Mouse (Mus musculus): ENCODE results near the gene Sertad1.

Gene Sertad1

DNA sequence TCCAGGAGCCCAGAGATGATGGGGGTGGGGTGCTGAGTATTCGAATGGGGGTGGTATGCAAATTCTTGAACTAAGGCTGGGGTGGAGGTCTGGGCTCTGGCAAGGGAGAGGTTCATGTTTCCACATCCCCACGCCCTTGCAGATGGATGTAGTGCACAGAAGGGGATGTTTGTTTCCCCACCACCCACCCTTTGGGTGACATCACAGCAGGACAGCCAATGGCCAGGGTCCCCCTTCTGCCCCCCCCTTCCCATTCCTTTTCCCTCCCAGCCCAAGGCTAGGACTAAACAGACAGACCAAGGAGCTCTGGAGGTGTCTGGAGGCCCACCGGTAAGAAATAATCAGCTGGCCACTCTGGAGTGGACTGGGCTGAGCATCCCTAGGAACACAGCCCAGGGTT lies 12.3 kb downstream of the Sertad1 start, which contains the start of gene Prx:
Gene Prx, plus strand, starts transcription at position 289 of the 400 bp plus-strand sequence.
- no peak for DNase-seq (ENCODE audit: low read depth, low spot score)

DNA sequence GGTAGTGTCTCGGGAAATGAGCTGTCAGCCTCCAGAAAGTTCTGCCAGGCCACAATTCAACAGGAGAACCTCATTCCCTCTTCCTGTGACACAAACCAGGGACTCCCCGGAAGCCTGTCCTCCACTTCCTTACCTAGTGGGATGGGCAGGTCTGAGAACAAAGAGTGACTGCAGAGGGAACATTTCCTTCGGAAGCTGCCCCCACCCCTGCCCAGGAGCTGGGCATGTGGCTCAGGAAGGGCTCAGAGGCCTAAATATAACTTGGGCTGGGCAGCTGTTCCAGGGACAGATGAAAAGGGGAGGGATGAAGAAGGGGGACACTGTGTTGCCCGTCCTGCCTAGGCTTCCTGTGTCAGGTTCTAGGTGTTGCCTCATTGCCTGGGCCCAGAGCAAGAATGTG lies 14.9 kb downstream of the Sertad1 start:
- no peak for DNase-seq (ENCODE audit: low read depth, low spot score)

DNA sequence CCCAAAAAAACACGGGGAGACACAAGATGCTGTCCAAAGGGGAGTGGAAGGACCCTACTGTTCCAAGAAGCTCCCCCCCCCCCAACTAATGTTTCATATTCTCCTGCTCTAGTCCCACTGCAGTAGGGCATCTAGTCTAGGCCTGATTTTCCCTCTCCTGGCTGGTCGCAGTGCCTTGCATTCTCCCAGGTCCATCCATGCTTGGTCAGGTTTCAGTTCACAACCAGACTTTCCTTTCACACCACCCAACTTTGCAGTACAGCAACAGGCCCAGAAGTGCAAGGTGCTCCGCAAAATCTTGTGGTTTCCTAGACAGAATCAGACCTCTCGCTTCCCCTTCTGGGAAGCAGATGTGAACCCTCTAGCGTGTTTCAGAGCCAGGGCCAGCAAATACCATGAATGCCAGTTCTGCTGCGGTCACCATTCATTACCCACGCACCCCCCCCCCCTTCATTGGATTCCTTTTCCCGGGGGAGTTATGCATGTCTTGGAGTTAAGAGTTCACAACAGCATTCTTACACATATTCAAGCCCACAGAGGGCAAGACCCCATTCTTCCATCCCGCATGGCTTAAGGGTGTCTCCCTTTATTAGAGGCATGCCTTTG lies 20.2 kb downstream of the Sertad1 start:
- DNase-seq (ENCODE audit: low read depth, low spot score): no peak

DNA sequence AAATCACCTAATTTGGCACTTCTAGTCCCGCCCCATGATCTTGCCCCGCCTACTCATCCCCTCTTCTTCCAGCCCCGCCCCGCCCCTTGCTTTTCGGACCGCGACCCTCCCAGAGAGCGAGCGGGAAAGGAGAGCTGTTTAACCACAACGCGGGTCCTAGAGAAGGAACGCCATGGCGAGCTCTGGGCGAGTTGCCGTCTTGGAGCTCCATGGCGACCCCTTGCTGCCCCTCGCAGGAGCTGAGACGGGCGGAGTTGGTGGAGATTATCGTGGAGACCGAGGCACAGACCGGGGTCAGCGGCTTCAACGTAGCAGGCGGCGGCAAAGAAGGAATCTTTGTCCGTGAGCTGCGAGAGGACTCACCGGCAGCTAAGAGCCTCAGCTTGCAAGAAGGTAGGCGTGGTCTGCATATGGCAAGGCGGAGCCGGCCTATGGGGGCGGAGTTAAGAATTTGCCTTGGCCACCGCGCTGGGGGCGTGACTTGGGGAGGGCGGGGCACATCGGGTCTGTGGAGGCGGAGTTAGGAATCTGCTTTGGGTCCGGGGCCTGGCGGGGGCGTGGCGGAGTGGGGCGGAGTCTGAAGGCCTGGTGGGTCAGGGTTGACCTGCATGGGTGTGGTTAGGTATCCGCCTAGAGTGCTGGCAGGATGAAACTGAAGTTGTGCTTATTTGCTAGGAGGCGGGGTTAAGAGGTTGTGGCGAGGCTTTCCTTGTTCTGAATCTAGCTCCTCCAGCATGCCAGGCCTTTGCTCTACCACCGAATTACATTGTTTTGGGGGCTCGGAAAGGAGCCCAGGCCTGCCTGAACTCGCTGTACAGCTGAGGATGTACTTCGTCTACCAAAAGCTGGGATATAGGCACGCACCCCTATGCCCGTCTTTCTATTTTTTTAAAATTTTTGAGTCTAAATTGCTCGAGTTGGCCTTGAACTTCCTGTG lies 21.3 kb downstream of the Sertad1 start:
- peak; percentile 98 for DNase-seq (ENCODE audit: low read depth, low spot score)

DNA sequence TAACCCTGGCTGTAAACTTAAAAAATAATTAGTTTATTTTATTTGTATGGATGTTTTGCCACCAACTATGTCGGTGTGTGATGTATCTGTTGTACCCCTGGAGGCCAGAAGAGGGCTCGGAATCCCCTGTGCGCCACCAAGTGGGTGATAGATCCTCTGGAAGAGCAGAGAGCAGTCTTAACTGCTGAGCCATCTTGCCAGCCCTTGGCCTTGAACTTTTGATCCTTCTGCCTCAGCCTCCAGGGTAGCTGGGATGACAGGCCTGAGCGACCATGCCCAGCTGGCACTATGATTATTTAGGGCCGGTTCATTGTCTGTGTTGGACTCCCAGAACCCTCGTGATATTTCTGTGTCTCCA lies 21.9 kb downstream of the Sertad1 start:
- peak; percentile 88 for DNase-seq (ENCODE audit: low read depth, low spot score)

DNA sequence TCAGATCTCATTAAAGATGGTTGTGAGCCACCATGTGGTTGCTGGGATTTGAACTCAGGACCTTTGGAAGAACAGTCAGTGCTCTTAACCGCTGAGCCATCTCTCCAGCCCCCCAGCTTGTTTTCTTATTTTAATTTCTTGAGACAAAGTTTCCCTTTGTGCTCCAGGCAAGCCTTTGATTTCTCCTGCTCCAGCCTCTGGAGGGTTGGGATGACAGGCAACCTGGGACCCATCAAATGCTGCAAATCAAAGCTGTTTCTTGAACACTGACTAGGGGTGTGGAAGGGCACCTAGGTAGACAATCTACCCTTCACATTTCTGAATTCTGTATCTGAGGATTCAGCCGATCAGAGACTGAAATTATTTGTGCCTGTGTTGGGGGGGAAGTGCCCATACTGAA lies 24.1 kb downstream of the Sertad1 start:
- DNase-seq (ENCODE audit: low read depth, low spot score): no peak

DNA sequence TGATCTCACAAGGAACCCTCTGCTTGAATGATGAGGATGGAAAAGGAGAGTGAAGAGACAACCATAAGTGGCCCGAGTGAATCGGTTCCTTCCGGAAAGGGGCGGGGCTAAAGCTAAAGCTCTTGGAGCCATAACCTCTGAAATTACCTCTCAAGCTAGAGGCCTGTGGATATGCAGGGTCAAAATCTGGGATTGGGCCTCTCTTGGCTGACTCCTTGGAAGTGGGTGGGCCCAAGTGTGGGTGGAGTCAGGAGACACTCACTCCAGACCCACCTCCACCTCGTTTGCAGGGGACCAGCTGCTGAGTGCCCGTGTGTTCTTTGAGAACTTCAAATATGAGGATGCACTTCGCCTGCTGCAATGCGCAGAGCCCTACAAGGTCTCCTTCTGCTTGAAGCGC lies 28.3 kb downstream of the Sertad1 start:
- DNase-seq (ENCODE audit: low read depth, low spot score): no peak

DNA sequence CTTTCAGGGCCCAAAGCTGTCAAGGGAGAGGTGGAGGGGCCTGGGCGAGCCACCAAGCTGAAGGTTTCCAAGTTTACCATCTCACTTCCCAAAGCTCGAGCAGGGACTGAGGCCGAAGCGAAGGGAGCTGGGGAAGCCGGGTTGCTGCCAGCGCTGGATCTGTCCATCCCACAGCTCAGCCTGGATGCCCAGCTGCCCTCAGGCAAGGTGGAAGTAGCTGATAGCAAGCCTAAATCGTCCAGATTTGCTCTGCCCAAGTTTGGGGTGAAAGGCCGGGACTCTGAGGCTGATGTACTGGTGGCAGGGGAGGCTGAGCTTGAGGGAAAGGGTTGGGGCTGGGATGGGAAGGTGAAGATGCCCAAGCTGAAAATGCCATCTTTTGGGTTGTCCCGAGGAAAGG lies 31.6 kb downstream of the Sertad1 start:
- DNase-seq (ENCODE audit: low read depth, low spot score): no peak

DNA sequence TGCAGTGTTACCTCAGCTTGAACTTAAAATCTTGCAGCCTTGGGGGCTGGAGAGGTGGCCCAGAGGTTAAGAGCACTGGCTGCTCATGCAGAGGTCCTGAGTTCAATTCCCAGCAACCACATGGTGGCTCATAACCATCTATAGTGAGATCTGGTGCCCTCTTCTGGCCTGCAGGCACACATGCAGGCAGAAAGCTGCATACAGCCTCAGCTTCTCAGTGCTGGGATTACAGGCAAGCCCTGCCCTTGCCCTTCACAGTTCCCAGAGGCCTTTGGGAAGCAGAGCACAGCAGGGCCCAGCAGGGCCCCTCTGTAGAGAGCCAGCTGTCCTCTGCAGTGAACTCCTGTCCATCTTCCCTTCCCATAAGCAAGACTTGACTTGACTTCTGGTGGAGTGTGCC lies 33.4 kb downstream of the Sertad1 start:
- DNase-seq (ENCODE audit: low read depth, low spot score): no peak

DNA sequence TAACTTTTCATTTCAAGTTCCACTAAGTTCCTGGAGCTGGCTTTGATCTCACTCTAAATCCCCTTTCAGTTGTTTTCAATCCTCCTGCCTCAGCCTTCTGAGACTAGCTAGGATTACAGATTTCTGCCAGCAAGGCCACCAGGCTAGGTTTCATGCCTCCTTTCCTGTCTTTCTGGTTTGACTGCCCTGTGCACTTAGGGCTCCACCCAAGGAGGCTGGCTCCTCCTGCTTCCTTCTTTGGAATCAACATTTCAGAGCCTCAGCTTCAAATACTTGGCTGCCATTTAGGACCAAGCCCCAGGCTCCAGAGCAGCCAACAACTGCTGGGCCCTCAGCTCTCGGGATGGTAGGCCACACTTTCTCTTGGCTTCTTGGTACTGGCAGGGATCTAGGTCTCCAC lies 33.9 kb downstream of the Sertad1 start:
- no peak for DNase-seq (ENCODE audit: low read depth, low spot score)

DNA sequence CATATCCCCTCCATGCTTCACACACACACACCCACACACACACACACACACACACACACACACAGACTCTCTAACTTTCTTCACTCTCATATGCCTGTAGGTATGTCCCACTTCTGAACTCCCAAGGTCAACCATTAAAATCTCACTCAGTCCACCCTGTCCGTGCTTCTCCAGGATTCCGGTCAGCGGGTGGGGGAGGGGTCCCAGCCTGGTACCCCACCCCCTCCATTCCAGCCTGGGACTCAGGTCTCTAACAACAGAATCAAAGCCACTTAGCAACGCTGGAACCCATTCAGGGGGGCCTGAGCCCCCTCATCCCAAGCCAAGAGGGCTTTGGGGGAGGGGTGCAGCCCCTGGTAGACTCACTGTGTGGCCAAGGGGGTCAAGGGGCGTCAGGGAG lies 36.3 kb downstream of the Sertad1 start, which contains the start of gene Hipk4:
Gene Hipk4, plus strand, starts transcription at position 301 of the 400 bp plus-strand sequence.
- DNase-seq (ENCODE audit: low read depth, low spot score): no peak

DNA sequence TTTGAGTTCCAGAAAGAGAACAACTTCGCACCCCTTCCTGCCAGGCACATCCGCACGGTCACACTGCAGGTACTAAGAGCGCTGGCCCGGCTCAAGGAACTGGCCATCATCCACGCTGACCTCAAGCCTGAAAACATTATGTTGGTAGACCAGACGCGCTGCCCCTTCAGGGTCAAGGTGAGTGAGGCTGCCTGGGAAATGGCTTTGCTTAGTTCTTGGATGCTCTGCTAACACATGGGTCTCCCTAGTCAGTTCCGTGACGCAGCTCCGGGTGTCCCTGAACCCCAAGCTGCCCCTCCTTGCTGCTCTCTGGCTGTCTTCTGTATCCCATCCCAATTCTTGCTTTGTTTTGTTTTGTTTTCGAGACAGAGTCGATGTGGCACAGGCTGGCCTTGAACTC lies 37.1 kb downstream of the Sertad1 start:
- no peak for DNase-seq (ENCODE audit: low read depth, low spot score)

DNA sequence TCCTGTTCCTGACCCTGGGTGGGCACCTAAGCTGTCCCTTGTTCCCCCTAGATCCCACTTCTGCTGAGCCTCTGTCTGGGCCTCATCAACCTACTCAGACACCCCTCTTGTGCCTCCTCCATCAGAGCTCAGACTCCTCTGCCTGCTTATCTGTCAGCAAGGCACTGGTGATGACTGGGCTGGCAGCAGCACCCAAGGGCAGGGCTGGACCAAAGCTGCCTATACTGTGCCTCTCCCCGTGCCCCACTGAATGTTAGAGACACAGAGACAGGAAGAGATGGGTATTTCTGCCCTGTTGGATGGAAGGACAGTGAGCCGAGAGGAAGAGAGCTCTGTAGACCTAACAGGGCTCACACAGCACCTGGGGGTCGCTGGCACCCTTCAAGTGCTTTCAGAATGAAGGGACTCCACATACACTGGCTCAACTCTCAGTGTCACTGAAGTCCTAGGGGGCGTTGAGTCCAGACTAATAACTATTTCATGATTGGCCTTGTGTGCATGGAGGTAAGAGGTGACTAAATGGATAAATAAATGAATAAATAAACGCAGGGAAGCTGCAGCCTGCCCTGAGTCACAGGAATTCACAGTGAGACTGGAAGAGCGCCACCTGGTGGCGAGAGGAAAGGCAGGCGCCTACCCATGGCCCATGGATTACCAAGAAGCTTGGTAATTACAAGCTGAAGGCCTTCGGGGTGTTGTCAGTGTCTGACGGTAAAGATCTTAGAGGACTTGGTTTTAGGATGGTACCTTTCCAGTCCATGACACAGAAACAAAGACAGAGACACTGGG lies 39.5 kb downstream of the Sertad1 start:
- peak; percentile 89 for DNase-seq (ENCODE audit: low read depth, low spot score)

DNA sequence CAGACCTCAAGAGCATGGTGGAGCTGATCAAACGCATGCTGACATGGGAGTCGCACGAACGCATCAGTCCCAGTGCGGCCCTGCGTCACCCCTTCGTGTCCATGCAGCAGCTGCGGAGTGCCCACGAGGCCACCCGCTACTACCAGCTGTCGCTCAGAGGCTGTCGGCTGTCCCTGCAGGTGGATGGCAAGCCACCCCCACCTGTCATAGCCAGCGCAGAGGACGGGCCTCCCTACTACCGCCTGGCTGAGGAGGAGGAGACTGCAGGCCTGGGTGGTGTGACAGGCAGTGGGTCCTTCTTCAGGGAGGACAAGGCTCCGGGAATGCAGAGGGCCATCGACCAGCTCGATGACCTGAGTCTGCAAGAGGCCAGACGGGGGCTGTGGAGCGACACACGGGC lies 42.4 kb downstream of the Sertad1 start:
- DNase-seq (ENCODE audit: low read depth, low spot score): no peak

DNA sequence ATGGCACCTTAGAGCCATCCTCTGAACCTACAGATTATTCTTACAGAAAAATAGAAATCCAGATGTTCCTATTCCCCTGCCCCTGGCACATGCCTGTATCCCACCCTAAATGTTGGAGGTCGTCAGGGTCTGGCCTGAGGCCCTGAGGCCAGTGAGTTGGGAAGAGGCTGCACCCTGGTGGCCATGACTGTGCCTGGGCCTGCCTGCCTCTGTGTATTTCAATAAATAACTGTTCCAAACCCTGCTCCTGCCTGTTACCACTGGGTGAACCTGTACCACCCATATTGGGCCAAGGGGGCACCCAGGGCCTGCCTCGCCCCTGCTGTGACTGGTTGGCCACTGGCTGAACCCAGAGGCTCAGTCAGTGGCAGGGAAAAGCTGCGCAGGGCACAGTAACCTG lies 44.2 kb downstream of the Sertad1 start:
- no peak for DNase-seq (ENCODE audit: low read depth, low spot score)

DNA sequence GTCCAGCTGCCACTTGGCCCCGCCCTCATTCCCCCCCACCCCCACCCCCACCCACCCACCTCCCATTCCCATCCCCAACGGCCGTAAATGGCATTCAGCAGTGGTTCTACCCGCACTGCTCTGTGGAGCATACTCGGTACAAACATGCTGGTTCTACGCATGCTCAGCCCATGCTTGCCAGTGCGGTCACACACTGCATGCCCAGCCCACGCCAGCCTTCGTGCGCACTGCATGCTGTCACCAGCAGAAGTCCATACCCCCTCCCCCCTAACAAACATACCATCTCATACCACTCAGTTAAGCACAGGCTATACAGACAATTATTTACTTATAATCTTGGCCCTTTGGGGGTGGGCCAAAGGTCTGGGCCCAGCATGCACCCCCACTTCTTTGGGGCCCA lies 45.0 kb downstream of the Sertad1 start:
- DNase-seq (ENCODE audit: low read depth, low spot score): no peak

DNA sequence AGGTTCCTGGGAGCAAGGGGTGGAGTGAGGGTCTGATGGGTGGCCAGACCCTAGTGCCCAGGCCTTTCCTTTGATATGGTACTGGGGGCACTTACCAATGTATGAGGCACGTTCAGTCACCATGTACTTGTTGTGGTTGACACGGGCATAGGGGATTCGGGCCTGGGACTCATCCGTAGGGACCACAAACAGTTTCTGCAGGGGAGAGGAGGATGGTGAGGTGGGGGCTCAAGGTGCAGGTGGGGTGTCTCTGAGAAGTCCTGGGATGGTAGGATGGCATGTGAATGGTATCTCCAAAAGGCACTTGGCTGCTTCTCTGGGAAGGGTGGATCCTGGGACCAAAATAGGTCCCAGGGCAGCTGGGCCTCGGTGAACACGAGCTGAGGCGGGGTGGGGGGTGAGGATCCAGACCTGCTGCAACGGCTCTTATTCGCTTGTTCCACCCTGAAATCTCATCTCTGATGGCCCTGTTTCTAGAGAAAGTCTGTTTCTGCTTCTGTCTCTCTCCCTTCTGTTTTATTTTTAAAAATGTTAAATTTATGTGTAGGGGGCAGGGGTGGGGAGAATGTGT lies 45.9 kb downstream of the Sertad1 start:
- DNase-seq (ENCODE audit: low read depth, low spot score): no peak

DNA sequence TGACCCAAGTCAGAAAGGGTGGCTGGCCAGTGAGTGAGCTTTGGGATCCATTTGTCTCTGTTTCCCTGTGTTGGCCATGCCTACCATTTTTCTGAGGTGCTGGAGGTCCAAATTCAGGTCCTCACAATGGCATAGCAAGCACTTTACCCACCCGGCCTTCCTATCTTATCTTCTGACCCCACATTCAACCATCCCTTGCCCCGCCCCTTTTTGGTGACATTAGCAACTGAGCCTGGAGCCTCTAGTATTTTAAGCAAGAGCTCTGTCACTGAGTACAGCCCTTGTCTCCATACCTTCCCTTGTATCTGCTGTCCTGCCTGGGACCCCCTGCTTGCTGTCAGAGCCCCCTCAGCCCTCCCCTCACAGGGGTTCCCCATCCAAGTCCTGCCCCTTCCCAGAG lies 48.7 kb downstream of the Sertad1 start:
- no peak for DNase-seq (ENCODE audit: low read depth, low spot score)

DNA sequence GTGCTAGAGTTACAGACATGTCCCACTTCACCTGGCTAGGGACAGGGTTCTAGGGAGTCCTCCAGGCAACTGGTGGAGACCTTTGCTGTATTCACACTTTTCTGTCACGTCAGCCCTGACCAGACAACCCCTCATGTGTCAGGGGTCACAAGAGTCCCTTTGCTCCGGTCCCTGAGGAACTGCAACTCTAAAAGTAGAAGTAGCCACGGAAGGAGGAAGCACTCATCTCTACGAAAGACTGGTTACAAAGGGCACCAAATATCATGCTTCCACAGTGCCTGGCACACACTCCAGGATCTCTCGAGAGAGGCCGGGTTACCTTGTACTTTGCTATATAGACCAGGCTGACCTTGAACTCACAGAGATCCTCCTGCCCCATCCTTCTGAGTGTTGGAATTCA lies 49.9 kb downstream of the Sertad1 start:
- no peak for DNase-seq (ENCODE audit: low read depth, low spot score)

DNA sequence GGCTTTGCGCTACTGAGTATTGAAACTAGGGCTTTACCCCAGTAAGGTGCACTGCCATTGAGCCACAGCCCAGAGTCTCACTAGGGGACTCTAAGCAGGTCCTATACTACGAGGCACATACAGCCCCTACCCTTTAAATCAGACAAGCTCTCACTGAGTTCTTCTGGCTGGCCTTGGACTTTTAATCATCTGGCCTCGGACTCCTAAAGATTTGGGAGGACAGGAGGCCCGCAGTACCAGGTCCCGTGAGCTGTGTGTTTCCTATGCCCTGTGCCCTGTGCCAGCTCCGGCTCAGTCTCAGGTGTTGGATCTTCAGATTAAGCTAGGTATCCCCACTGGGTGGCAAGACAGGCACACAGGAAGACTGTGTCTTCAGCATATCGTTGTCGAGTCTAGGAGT lies 51.3 kb downstream of the Sertad1 start:
- no peak for DNase-seq (ENCODE audit: low read depth, low spot score)

DNA sequence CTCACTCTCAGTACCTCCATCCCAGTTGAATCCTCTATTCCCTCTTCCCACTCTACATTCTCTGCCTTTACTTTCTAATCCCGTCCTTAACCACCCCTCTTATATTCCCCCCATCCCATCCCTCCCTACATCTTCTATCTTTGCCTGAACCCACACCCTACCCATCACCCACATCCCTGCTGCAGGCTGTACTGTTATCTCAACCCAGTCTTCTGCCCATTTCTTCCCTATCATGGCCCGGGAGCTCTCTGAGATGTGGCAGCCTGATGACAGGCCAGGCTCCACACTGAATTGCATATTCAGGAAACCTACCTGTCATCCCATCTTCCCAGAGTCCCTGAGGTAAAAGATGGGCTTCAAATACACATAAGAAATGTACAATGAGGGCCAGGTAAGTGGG lies 52.1 kb downstream of the Sertad1 start:
- no peak for DNase-seq (ENCODE audit: low read depth, low spot score)

Data from CD4-positive, CD25-positive, alpha-beta regulatory T cell, adult 2 months (primary cell).